Mouse (Mus musculus) left cerebral cortex, adult 8-10 months (tissue): ENCODE measurements at regions not wholly inside any gene's neighbourhood (a gene's known extent, or its start where the extent isn't known, plus 50 kb on each side); places are given as distances from the start of the nearest gene placed in this dataset.
A peak's percentile ranks its signal among the peaks of the same experiment; 100 is the strongest.

ENCODE experiments used
- DNase-seq, 2 experiments: peaks; one replicate each; pipeline ENCODE4 v3.0.0; 2022; ENCODE audit warnings: low spot score in 2 of 2

DNA sequence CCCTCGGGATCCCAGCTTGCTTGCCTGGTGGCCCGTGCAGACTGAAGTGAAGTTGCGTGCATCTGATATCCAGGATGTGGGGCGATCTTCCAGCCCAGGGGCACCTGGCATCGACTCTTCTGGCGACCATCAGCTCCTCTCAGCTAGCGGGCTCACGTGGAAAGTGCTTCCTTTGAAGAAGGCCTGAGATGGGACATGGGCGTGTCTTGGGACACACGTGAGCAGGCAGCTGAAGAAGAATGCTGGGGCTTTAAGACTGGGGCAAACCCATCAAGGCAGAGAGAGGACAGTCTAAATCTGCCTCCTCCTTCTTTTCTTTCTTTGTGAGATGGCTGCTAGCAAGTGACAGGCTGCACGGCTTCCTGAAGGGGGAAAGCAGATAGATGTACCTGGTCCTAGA is 142.3 kb upstream of the Mrps10 start:
- DNase-seq: no peak

DNA sequence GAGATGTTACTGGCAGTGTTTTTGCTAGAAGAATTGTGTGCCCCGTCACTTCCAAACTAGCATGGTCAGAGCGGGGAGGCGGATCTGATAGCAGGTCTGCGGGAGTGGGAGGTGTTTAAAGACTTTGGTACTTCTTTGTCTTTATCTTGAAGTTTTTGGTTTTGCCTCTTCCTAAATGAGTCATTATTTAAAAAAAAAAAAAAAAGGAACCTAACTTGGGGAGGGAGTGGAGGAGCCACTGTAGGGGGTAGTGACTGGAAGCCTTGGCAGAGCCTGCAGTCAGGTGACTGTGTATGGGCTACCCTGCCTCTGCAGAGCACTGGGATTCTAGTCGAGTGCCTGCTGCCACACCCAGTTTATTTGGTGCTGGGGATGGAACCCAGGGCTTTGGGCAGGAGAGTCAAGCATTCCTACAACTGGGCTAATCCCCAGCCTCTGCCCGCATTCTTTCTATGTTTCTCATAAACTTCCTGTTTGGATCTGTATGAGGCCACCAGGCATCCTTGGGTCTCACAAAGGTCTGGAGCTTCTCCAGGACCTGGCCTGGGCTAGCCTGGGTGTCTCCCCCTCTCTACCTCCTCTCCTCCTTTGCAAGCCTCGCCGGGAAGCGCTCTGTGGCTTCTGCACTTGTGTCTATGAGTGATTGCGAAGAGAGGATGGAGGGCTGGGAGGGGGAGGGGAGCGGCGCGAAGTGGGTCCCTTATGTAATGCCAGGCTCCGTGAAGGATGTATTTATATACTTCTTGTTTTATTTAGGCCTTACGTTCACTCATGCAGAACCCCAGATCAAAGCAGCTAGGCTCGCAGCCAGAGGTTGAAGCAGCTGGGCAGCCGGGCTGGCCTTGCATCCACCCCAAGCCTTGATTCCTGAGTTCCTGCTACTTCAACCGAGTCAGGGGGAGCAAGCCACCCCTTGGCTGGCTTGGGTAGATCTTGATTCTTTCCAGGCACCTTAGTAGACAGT is 143.1 kb upstream of the Mrps10 start:
- peak in 1 of 2 experiments; percentile 39 for DNase-seq

DNA sequence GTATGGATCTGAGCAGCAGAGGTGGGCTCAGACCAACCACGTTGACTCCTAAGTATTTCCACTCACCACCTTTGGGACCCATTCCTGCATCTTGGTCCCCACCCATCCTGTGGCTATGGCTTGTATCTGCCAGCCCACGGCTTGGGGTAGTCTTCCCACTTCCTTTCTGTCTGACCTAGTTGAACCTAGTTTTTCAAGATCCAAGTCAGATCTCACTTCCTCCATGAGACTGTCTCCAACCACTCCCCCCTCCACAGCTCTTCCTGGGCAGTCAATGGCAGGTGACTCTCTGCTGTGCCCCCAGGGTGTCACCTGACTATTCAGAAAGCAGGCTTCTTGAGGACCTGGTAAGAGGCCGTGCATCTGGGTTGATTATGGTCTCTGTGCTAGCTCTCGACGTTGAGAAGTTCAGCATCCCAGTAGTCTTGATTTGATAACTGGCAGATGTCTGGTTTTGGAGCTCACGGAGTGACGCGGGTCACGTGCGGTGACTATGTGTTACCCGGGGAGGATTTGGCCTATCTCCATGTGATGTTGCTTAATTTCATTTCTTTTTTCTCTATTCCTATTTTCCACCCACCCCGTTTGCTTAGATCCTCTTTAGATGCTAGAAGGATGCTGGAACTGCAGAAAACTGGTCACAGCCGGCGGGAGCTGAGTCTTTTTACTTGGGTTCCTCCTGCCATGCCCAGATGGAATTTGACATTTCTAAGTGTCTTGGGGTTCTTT is 147.5 kb upstream of the Mrps10 start:
- DNase-seq: no peak

DNA sequence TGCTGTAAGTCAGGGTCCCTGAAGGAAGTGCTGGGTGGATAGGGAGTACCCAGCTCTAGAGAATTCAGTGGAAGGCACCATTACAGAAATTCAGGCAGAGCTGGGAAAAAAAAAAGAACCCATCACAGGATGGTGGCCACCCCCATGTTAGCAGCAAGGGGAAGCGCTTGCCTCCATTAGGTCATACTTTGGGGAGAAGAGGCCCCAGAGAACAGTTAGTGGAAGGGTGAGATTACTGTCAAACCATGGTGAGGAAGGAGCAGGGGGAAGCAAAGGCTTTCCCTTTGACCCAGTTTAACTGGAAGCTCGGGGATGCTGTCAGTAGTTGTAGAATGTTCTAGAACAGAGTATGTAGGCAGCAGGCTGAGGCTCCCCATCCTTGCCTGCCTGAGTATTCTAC is 148.8 kb upstream of the Mrps10 start:
- no peak for DNase-seq

DNA sequence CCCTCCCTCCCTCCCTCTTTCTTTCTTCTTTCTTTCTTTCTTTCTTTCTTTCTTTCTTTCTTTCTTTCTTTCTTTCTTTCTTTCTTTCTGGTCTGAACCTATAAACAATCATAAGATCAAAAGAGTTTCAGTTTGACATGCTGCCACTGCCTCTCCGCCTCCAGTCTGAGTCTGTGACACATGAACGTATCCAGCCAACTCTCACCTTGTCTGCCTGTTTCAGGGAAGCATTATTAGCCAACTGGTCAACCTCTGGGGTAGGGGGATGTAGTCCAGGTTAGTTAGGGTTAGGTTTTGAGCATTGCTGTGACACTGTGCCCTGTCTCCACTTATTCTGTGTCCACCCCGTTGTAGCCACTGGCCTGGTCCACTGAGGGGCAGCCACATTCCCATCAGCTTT is 152.2 kb upstream of the Mrps10 start:
- DNase-seq: no peak

DNA sequence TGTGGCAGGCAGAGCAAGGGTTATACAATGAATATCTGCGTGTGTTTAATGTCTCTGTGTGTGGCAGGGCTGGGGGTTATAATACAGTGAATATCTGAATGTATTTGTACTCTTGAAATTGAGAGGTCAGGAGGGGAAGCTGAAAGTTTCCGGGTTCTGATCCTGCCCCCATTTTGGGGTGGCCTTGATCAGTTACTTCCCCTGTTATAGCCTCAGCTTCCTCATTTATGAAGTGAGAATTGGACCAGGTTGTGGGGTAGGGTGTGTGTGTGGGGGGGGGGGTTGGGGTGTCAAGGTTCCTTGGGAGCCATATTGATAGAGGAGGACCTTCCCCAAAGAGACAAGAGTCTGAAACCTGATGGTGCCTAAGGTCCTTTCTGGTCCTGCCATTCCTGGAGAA is 152.8 kb upstream of the Mrps10 start:
- no peak for DNase-seq

DNA sequence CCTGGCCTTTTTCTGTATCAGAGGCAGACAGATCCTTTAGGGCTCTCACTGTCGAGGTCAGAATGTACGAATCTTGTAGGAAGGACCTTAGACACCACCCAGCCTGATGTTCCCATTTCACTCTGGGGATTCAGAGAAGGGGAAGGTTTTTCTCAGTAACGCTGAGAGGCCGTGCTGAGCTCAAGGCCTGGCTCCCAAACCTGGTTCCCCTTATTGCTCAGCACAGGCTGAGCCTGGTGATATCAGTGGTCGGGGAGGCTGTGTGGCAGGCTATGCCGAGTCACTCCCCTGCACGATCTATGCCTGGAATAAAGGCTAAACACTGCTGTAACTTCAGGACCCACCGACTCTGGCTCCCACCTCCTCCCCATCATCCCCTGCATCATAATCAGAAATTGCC is 154.6 kb upstream of the Mrps10 start:
- no peak for DNase-seq

DNA sequence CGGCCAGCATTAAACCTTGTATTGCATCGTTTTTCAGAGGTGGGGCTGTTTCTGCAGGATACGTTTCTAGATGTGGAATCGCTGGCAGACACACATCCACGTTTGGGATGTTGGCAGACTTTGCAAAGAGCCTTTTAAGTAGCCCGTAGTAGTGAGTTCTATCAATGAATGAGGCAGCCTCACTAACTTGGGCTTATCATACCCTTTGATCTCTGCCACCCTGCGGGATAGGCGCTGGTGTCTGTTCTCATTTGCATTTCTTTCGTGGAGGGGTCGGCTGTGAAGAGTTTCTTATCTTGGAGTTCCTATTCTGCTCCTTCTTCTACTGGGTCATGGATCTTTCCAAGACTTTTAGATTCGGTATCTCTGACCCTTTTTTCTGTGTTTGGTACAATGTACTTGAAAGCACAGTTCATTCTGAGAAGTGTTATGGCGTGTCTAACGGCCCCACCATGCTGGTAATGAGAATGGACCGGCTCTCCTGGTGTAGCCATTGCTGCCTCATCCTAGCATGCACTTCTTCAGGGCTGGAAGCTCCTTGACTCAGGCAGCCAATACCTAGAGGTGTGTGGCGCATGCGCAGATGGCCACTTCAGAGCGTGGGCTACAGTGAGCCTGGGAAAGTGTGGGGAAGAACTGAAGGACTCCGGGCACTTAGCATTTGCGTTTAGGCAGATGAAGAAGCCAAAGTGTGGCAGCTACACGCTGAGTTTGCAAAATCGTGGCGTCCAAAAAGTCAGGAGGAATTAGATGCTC is 158.1 kb upstream of the Mrps10 start:
- no peak for DNase-seq

DNA sequence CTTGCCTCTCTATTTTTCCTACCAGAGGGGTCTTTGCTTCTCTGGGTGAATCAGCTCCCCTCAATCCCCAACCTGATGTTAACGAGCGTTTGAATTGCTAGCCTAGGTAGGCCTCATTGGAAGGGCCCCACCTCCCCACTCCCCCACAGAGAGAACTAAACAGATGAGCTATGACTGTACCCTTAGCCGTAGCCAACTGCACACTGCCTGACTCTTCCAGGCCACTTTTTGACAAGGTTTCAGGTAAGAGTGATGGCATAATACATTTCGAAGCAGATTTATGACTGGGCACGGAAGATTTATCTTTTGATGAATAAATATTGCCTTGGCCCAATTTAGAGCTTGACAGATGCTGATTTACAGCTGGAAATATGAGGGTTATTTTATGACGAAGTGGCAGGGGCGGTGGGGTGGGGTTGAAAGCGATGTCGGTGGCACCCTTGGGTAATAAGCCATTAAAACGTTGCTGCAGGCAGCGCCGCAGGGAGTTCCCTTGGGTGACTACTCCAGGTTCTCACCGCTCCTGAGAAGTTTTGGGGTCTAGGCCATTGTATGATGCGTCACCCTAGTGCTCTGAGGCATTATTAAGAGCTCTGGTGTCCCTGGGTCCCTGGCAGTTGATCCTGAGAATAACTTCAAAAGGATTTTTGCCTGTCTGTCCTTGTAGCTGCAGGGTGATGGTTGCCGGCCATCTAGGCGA is 159.7 kb upstream of the Mrps10 start:
- DNase-seq: no peak

DNA sequence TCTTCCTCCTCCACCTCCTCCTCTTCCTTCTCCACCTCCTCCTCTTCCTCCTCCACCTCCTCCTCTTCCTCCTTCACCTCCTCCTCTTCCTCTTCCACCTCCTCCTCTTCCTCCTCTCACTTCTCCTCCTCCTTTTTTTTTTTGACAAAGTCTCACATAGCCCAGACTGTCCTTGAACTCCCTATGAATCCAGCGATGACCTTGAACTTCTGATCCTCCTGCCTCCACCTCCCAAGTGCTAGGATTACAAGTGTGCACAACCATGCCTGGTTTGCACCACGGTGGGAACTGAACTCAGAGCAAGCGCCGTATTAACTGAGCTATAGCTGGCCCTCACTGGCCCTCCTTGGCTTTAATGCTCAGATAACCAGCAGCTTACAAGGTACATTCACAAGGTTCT is 161.2 kb upstream of the Mrps10 start:
- DNase-seq: no peak

DNA sequence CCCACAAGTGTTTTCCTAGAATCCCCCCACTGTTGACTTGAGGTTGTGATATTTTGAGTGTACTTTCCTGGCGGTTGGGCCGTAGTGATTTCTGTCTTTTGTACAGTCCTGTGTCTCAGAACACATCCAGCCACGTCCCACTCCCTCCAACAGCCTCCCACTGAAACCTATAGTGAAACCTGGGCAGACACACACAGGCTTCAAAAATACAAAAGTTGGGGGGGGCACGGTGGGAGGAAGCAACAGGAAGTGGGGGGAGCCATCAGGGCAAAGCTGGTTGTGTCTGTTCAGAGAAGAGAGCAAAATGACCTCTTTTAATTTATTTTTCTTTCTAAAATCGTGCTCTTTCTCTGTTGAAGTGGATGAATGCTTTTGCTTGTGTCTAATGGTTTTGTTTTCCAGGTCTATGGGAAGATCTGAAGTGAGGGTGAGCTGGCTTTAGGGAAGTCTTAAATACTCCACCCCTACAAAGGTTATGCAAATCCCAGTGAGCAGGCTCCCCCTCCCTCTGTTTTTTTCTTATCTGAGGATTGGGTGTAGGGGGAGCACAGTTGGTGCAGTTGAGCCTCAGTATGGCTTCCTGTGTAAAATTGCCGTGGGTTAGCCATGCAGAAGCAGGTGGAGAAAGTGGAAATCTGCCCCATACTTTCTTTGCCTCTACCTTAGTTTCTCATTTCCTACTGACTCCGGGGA is 164.1 kb upstream of the Mrps10 start:
- DNase-seq: no peak

DNA sequence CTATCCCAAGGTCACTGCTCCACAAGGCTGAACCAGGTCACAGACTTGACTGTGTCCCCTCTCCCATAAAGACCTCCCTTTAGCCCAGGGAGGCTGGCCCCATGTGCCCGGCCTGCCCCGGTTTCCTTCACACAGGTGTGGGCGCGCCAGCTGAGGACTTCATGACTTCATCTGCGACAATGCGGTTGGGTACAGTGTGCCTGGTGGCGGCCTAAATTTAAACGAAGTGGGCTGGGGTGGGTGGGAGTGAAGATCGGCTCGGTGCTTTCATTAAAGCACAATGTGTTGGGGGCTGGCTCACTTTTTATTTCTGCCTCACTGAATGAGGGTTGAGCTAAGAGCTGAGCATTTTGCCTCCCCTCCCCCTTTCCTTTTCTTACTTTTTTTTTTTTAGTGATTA is 169.5 kb upstream of the Mrps10 start:
- DNase-seq: peak; percentile 53 to 76

DNA sequence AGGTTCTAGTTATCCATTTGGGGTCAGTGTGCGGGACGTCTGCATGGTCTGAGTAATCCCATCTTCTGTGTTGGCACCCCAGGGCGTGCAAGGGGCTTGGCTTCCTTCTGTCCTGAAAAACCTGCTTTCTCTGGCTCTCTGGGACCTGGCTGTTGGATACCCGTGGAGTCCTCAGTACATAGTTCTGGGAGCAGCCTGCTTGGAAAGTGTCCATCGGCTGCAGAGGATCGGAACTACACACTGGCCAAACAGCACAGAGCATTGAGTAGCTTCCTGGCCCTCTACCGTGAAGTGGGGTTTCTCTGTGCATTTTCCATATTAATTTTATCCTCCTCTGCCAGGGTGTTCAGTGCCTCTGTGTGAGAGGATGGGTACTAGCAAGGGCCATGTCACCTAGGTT is 170.7 kb upstream of the Mrps10 start:
- no peak for DNase-seq

DNA sequence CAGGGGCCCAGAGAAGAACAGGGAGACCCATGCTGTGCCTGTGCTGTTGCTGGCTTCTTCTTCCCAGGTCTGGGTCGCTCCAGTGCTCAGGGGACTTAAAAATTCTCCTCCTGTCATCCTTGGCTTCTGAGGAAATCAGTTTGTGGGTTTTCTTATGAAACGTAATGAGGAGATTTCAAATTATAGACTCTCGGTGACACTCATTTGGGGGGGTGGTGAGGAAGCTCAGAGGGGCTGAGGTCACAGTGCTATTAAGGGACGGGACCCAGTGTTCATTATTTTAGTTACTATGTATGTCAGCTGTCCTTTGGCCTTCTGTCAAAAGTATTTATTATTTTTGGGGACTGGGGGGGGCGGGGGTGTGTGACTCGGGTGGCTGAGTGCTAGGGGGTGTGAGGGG is 171.7 kb upstream of the Mrps10 start:
- no peak for DNase-seq

DNA sequence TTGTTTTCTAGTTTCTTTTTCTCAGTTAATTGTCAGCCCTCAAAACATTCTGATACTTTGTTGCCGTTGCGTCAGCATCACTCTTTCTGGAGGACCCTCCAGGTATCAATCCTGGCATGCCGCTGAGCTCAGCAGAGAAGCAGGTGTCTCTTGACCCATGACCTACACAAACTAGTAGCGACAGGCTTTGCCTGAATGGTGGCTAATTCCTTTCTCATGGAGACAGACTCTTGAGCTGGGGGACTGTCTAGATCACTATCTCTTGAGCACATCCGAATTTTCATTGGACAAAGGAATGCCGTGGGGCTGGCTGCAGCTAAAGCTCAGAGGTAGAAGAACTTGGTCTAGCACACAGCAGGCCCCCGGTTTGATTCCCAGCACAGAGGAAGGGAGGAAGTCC is 172.7 kb upstream of the Mrps10 start:
- no peak for DNase-seq

DNA sequence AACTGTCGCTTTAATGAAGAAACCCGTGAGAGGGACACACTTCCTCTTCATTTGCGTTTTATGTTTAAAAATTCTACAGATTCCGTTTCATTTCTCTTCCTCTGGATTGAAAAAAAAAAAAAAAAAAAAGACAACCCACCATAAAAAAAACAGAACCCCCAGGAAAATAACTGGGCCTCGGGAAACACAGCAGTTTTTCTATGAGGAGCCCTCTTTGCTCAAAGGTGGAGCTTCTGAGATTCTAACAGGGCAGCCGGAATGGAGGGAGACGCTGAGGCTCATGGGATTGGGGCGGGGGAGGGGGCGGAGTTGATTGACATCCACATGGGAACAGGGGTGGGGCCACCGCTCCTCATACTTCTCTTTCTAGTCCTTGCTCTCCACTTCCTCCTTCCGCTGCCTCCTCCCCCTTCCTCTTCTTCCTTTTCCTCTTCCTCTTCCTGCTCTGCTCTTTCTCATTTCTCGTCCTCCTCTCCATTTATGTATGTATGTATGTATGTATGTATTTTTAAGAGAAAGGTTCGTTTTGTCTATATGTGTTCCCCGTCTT is 174.1 kb upstream of the Mrps10 start:
- no peak for DNase-seq

DNA sequence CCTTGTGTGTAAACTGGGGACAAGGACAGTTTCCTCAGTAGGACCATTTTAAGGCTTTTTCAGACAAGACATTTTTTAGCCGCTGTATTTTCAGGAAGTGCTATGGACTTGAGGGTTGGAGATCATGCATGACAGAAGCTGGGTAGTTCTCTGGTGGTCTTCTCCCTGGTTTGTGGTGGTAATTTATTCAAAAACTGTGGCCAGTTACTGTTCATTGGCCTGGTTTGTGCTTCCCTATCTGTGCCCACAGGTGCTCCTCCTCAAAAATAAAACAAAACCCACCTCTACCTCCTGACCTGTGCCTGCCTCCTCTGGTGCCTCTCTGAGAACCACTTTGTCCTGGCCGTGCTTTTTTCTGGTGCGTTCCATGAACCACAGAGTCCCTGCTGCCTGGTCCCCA is 177.3 kb upstream of the Mrps10 start:
- DNase-seq: no peak

DNA sequence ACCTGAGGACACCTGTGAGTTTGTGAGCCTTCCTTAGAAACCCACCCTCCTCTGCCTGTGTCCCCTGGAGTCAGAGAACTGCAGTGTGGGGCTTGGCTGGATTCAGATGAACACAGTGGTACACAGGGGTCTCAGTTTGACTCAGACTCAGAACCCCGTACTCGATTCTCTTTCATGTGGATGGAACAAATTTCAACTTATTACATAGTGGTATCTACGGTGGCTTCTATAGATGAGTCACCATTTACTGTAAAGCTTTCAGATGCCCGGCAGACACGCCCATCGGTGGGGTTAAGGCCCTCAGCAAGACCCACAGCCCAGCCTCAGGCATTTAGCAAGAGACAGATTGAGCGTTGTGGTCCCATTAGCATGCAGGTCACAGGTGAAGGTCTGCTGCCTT is 178.9 kb upstream of the Mrps10 start:
- no peak for DNase-seq

DNA sequence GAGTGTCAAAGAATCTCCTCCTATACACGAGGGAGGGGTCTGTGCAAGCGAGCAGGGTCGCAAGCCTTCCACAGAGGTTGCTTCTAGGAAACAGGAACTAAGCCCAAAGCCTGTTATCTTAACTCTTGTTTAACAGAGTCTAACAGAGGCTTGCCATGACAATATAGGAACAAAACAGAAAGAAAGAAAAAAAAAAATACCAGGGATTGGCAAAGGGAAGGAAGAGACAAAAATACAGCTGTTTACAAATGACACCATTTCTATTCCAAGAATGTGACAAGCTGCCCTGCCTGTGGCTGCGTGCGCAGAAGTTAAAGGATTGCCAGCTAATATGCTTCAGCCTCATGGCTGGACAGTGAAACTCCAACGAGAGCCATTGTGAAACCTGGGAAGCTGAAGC is 173.8 kb upstream of the Ubr2 start:
- DNase-seq: no peak

DNA sequence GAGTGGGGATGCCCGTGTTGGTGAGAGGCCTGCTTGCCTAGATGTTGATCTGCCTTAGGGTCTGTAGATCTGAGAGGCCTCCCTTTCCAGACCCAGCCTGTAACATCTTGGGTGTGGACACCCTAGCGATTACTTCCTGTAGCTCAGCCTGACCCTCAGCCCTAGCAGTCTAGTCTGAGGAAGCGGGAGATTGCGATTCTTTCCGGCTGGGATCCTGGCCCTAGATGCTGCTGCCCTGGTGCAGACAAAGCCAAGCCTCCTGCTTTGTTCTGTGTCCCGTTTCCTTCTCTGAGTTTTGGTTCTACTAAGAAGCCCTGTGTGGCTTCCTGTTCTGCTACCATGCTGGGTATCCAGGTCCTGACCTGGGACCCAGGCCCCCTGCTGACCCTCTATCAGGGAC is 171.8 kb upstream of the Ubr2 start:
- DNase-seq: no peak

DNA sequence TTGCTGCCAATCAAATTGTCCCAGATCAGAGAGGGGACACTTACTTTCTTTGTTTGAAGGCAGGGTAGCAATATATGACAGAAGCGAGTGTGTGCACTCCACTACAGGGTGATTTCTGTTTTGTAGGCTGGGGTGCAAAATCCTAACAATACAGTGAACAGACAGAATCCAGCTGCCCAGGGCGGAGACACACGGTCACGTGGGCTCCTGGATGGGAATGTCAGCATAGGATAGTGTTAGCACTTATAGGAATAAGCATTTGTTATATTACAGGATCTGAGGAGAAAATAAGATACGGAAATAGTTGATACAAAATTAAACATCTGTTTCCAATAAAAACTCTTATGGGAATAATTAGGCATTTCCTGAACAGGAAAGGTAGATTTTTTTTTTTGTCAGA is 169.1 kb upstream of the Ubr2 start:
- no peak for DNase-seq
